Mouse (Mus musculus) heart, embryonic 10.5 days (tissue): ENCODE measurements around the gene Gm42906. TPM values are rescaled to one million over a fixed set of nuclear protein-coding genes. Genes with fewer than 3 reads are reported as not detected.

Experiments
- DNase-seq: peaks from one replicate; pipeline ENCODE4 v3.0.0-alpha.2; 2017; ENCODE audit warnings: low spot score
- H3K27ac ChIP-seq: fragments of 300-500 bp; sonication (generic); 2 replicates; pipeline ENCODE4 v1.5.1; 2016; ENCODE audit warnings: mild to moderate bottlenecking
- H3K27me3 ChIP-seq: fragments of 300-500 bp; sonication (generic); 2 replicates; pipeline ENCODE4 v1.6.1; 2016; ENCODE audit warnings: mild to moderate bottlenecking; ENCODE audit not compliant: poor library complexity, insufficient read depth, severe bottlenecking
- H3K36me3 ChIP-seq: fragments of 300-500 bp; sonication (generic); 2 replicates; pipeline ENCODE4 v1.6.1; 2016; ENCODE audit warnings: mild to moderate bottlenecking, moderate library complexity
- H3K4me1 ChIP-seq: fragments of 300-500 bp; sonication (generic); 2 replicates; pipeline ENCODE4 v1.6.1; 2016; ENCODE audit warnings: mild to moderate bottlenecking
- H3K4me3 ChIP-seq: fragments of 300-500 bp; sonication (generic); 2 replicates; pipeline ENCODE4 v1.5.1; 2016; ENCODE audit warnings: mild to moderate bottlenecking, moderate library complexity
- H3K9me3 ChIP-seq: fragments of 300-500 bp; sonication (generic); 2 replicates; pipeline ENCODE4 v1.6.1; 2016; ENCODE audit warnings: mild to moderate bottlenecking, moderate library complexity
- WGBS: fragments of 180-500 bp; shearing (Covaris S2); methylation state at CpG from one replicate; pipeline ENCODE4 v1.1.7; 2016; 5-methylcytosine and 5-hydroxymethylcytosine counted together
- polyA plus RNA-seq: library from polyadenylated mRNA; unstranded; fragments of >200 nt; fragmentation: Nextera tagmentation; extraction: Ambion mirVana; gene quantifications from 2 replicates; pipeline ENCODE4 v1.2.1, GENCODE M21; 2016

The Gm42906 gene
- polyA plus RNA-seq, 1 experiment from 2014 or later = not detected

DNA sequence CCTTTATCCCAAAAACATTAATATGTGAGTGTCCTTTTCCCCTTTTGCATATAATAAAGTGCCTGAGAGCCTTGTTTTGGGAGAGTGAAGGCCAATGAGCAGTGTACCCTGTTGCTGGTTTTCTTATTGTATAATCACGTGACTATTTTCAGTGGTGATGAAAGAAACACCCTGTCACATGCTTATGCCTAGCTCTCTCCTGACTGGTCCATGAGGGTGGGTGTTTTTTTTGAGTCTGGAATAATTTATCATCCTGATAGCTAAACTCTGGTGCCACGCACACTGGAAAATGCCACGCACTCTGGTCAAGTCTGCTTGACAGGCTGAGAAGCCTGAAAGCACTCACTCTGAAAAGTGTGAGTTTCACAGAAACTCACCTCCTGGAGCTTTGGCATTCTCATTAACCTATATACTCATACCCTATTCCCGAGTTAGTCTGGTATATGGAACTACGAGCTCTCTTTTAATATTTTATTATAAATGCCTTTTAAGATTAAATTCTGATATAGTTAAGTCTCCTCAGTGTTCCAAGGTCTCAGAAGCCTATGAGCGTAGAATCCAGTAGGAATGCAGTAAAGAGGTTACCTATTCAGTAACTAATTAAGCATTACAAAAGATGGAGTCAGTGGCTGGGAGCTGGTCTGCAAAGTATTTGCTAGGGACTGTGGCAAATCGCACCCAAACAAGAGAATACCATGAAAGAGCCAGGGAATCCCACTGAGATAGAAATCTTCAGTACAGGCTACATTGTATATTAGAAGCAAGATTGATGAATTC lies 19.7 kb downstream of the Gm42906 start:
- H3K36me3 ChIP-seq = no peaks in the 10 kb centered on the region
- no peak for DNase-seq
- H3K4me1 ChIP-seq = peaks cover 10% of the 10 kb centered on the region; the same call in 1 of the 2 replicates
- no peaks in the 10 kb centered on the region for H3K27me3 ChIP-seq
- H3K4me3 ChIP-seq = no peak overlapping the region
- no peak overlapping the region for H3K27ac ChIP-seq
- WGBS = 58% methylated on average over 7 of the region's 7 CpGs
- H3K9me3 ChIP-seq = no peaks in the 10 kb centered on the region

DNA sequence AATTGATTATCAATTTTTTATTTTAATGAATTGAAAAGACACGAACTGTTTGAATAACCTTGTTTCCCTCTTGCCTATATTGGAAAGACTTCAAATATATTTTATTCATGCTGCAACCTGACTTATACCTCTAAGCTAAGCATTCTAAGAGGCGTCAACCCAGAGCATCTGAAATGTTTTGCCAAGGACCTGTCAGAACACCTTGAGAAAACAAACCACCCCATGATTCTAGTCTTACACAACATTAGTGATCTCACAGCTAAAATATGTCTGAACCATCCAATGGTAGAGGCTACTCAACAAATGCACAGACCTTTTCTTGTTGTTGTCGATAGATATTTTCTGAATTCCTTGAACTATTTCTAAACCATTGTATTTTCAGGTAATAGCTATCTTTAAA lies 20.5 kb downstream of the Gm42906 start:
- peaks cover 2% of the 10 kb centered on the region; the same call in 1 of the 2 replicates for H3K4me1 ChIP-seq
- 82% methylated on average over 3 of the region's 3 CpGs for WGBS
- H3K36me3 ChIP-seq = no peaks in the 10 kb centered on the region
- H3K27ac ChIP-seq = no peak overlapping the region
- H3K27me3 ChIP-seq = no peaks in the 10 kb centered on the region
- no peaks in the 10 kb centered on the region for H3K9me3 ChIP-seq
- no peak for DNase-seq
- no peak overlapping the region for H3K4me3 ChIP-seq

DNA sequence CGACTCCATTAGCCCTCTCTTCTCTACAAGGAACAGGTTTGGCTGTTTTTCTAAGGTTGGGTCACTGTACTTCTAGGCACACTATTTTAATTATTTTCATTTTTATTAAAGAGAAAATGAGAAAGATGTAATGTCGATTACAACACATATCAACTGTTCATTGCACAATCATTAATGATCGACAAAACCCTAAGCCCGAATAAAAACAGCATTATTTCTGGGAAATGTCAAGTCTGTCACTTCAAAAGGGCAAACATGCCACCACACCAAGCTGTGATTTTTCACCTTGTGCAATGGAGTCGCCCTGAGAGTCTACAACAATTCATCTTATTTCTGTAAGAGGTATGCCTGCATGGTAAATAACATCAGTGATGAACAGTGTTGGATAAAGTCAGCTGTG lies 21.7 kb downstream of the Gm42906 start:
- no peak for DNase-seq
- Histone ChIP-seq H3K27ac (no peak overlapping the region), H3K36me3 (no peaks in the 10 kb centered on the region), H3K4me1 (no peaks in the 10 kb centered on the region), H3K27me3 (no peaks in the 10 kb centered on the region), H3K4me3 (no peak overlapping the region), H3K9me3 (no peaks in the 10 kb centered on the region)
- WGBS = 78% methylated on average over 5 of the region's 5 CpGs

DNA sequence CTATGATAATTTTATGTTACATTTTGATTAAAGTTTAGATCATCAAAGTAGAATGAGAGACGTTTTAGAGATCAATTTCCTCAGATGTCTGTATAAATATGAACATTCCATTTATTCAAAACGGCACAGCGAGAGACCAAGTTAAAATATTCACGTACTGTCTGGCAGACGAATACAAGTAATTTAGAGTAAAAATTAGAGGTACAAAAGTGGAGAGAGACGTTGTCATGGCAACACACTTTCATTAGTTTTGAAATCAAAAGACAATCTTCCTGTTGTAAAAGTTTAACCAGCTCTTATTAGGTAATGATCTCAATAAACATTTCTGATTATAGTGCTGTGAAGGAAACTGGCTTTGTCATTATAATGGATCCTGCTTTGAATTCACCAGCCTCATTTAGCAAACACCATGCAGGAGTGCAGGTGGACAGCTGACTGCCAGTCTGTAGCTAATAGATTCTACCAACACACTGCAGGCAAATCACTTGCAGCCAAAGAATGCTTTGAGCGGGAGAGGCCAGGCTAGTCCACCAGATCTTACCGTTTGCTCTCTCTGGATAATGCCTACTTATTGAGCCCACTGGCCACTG lies 22.6 kb downstream of the Gm42906 start:
- no peaks in the 10 kb centered on the region for H3K4me1 ChIP-seq
- 77% methylated on average over 8 of the region's 8 CpGs for WGBS

GRCm38 (mm10) chr5:151403586-151403985 lies 24.4 kb downstream of the Gm42906 start:
- no peak overlapping the region for H3K27ac ChIP-seq
- H3K36me3 ChIP-seq = no peaks in the 10 kb centered on the region
- WGBS = 79% methylated on average over 2 of the region's 2 CpGs
- no peak for DNase-seq
- no peaks in the 10 kb centered on the region for H3K4me1 ChIP-seq
- H3K9me3 ChIP-seq = no peaks in the 10 kb centered on the region
- H3K27me3 ChIP-seq = no peaks in the 10 kb centered on the region
- no peak overlapping the region for H3K4me3 ChIP-seq

More for the DNA sequence above, 22.6 kb downstream of the Gm42906 start:
- H3K27me3 ChIP-seq = no peaks in the 10 kb centered on the region
- H3K27ac ChIP-seq = no peak overlapping the region
- no peak for DNase-seq
- no peaks in the 10 kb centered on the region for H3K36me3 ChIP-seq
- no peak overlapping the region for H3K4me3 ChIP-seq
- no peaks in the 10 kb centered on the region for H3K9me3 ChIP-seq

DNA sequence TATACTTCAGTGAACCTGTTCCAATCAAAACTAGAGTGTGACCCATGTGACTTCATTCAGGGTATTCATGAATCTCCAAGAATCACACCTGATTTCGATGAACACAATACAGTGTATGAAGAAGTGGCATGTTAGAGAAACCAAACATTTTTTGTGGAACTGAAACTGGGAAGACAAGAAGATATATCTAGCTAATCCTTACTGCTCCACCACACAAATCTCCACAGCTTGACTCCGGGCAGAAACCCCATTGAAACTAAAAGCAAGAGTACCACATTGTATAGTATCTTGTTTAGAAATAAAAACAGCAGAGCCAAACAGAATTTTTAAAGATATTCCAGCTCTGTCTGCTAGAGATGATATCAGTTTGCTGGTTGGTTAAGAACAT lies 27.4 kb downstream of the Gm42906 start:
- 83% methylated on average over 2 of the region's 2 CpGs for WGBS
- H3K9me3 ChIP-seq = no peaks in the 10 kb centered on the region
- no peaks in the 10 kb centered on the region for H3K36me3 ChIP-seq

GRCm38 (mm10) chr5:151399918-151400556 lies 27.9 kb downstream of the Gm42906 start:
- Histone ChIP-seq H3K36me3 (no peaks in the 10 kb centered on the region), H3K9me3 (no peaks in the 10 kb centered on the region), H3K4me1 (no peaks in the 10 kb centered on the region), H3K27me3 (no peaks in the 10 kb centered on the region), H3K4me3 (no peak overlapping the region), H3K27ac (no peak overlapping the region)
- no peak for DNase-seq
- 70% methylated on average over 7 of the region's 7 CpGs for WGBS

More for the DNA sequence above, 27.4 kb downstream of the Gm42906 start:
- Histone ChIP-seq H3K27ac (no peak overlapping the region), H3K4me3 (no peak overlapping the region), H3K4me1 (no peaks in the 10 kb centered on the region), H3K27me3 (no peaks in the 10 kb centered on the region)
- no peak for DNase-seq

- Histone ChIP-seq H3K27me3 (no peaks in the 10 kb centered on the region), H3K4me3 (no peak overlapping the region), H3K36me3 (no peaks in the 10 kb centered on the region), H3K9me3 (no peaks in the 10 kb centered on the region), H3K27ac (no peak overlapping the region), H3K4me1 (no peaks in the 10 kb centered on the region)
- no peak for DNase-seq
- 67% methylated on average over 4 of the region's 4 CpGs for WGBS
Observed at GRCm38 (mm10) chr5:151396119-151396518, 31.8 kb downstream of the Gm42906 start.

DNA sequence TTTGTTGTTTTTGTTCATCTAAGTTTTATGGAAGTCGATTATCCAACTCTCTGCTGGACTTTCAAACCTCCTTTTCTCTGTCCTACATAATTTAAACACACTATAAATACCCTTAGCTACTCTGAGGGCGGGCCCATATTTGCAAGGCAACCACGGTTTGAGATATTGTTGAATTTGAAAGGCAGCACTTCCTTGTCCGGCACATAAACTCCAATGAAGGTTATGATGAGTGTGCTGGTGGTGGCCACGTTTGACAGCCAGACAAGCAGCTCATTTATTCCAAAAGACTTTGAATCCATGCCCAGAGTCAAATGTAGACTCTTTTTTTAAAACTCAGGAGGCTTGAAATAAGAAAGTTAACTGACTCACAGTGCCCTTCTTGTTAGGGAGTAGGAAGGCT lies 33.3 kb downstream of the Gm42906 start:
- H3K9me3 ChIP-seq = no peaks in the 10 kb centered on the region
- H3K4me1 ChIP-seq = no peaks in the 10 kb centered on the region
- no peaks in the 10 kb centered on the region for H3K36me3 ChIP-seq
- no peaks in the 10 kb centered on the region for H3K27me3 ChIP-seq
- 74% methylated on average over 5 of the region's 5 CpGs for WGBS
- H3K4me3 ChIP-seq = no peak overlapping the region
- no peak overlapping the region for H3K27ac ChIP-seq
- no peak for DNase-seq

- Histone ChIP-seq H3K9me3 (no peaks in the 10 kb centered on the region), H3K36me3 (no peaks in the 10 kb centered on the region), H3K27me3 (no peaks in the 10 kb centered on the region), H3K4me1 (no peaks in the 10 kb centered on the region), H3K4me3 (no peak overlapping the region), H3K27ac (peak overlapping the region; percentile 70)
- no peak for DNase-seq
- 61% methylated on average over 7 of the region's 7 CpGs for WGBS
Observed at GRCm38 (mm10) chr5:151393821-151394662, 33.9 kb downstream of the Gm42906 start.

GRCm38 (mm10) chr5:151389827-151390226 lies 38.1 kb downstream of the Gm42906 start:
- Histone ChIP-seq H3K9me3 (no peaks in the 10 kb centered on the region), H3K36me3 (no peaks in the 10 kb centered on the region), H3K4me1 (no peaks in the 10 kb centered on the region), H3K27ac (no peak overlapping the region), H3K27me3 (no peaks in the 10 kb centered on the region), H3K4me3 (no peak overlapping the region)
- 69% methylated on average over 1 of the region's 1 CpGs for WGBS
- no peak for DNase-seq

DNA sequence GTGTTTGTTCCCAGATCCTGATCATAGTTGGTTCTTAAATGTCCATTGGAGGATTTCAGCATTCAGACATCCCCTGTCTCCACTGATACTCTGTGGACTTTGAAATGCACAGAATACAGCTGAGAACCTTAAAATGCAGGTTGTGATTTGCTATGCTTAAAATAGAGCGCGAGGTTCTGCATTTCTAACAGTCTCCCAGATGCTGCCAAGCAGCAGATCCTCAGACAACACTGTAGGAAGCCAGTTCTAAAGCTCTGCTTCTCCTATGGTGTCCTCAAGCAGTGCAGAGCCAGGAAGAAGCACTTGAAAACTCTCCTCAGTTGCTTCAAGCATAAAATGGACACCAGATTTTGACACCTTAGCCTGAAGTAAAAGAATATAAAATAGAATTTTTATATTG lies 48.1 kb downstream of the Gm42906 start:
- no peak overlapping the region for H3K27ac ChIP-seq
- DNase-seq = no peak
- WGBS = 77% methylated on average over 2 of the region's 2 CpGs
- no peaks in the 10 kb centered on the region for H3K27me3 ChIP-seq
- no peak overlapping the region for H3K4me3 ChIP-seq
- no peaks in the 10 kb centered on the region for H3K36me3 ChIP-seq
- 0 out of 2 replicates have a peak, but pooled peaks cover 2% of the 10 kb centered on the region for H3K9me3 ChIP-seq
- H3K4me1 ChIP-seq = no peaks in the 10 kb centered on the region
